Mouse (Mus musculus): ENCODE data around the gene Bmpr1b. TPM values are rescaled to one million over a fixed set of nuclear protein-coding genes. Genes with fewer than 3 reads are reported as not detected.
"Not testable (repeated sequence)": the region's sequence is repeated elsewhere in the genome, so short reads cannot be mapped to it uniquely, and the experiment has no call there.

Bmpr1b gene
- polyA plus RNA-seq (2015; fragmentation: Nextera tagmentation; extraction: Ambion mirVana) = 4.5 and 4.8 TPM in 2 replicates

DNA sequence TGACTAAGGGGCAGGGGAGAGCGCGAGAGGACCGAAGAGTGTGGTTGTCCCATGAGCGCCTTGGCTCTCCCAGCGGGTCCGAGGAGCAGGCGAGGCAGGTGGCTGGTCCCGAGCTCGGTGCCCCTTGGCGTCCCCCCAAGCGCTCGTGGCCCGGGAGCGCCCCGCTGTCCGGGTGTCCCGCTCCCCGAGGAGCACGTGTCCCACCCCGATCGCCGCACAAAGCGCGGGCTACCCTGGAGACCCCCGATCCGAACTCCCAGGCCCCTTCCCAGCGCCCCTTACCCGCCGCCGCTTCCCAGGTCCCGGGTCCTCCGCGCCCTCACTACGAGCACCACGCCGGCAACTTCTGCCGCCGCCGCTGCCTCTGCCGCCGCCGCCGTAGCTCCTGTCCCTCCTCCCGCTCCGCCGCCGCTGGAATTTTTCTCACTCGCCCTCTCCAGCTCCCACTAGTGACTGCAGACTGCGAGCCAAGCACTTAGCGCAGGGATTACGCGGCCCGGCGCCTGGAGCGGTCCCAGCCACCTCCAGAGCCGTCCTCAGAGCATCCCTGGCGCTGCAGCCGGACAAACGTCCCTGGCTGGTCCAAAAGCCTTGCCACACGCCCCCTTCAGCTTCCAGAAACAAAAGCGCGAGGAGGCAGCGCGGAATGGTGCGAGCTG, at the start of gene Bmpr1b:
Gene Bmpr1b (minus strand): TSS at position 563 of the 659 bp plus-strand sequence.
- Histone ChIP-seq H3K4me1 (ENCODE audit: control insufficient read depth, insufficient read depth, low read depth, low read length) (peaks cover 4% of the 10 kb centered on the region), H3K36me3 (ENCODE audit: control insufficient read depth, insufficient read depth, low read length) (no peaks in the 10 kb centered on the region), H3K27me3 (replicated peaks; ENCODE audit: control insufficient read depth, insufficient read depth, low read length) (peaks cover 4% of the 10 kb centered on the region), H3K27ac (ENCODE audit: low read depth, low read length) (peak within 1 kb of the TSS; percentile 39; the same call in 1 of the 2 replicates), H3K9me3 (ENCODE audit: control insufficient read depth, low read length) (no peaks in the 10 kb centered on the region), H3K4me3 (ENCODE audit: low read length) (peak within 1 kb of the TSS; percentile 77), H3K9ac (ENCODE audit: low read depth, low read length) (peak within 1 kb of the TSS; percentile 75), H3K4me2 (ENCODE audit: low read length) (peak within 1 kb of the TSS; percentile 99)
- WGBS = under 1% methylated on average over 51 of the region's 65 CpGs
- ATAC-seq = peak; percentile 96

DNA sequence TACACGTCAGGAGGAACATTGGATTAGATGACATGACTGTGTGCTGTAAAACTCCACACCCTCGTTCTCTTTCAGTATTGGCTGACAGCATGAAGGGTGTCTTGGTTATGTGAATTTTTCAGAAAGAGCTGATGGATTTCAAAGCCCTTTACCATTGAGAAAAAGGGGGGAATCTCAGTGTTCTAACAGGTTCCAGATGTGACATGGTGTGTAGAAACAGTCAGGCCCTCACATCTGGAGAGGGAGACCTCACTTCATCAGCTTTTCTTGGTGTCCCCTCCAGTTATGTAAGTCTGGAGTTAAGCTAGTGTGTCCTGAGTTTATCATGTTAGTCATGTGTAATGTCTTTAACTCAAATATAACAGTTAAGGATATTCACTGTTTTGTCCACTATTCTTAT, 43.6 kb upstream of the Bmpr1b start:
- no peaks in the 10 kb centered on the region for H3K9me3 ChIP-seq (ENCODE audit: control insufficient read depth, low read length)
- no peak overlapping the region for H3K9ac ChIP-seq (ENCODE audit: low read depth, low read length)
- H3K4me3 ChIP-seq (ENCODE audit: low read length) = no peak overlapping the region
- no peaks in the 10 kb centered on the region for H3K4me1 ChIP-seq (ENCODE audit: control insufficient read depth, insufficient read depth, low read depth, low read length)
- WGBS = 60% methylated on average over 2 of the region's 2 CpGs
- H3K27me3 ChIP-seq (replicated peaks; ENCODE audit: control insufficient read depth, insufficient read depth, low read length) = no peaks in the 10 kb centered on the region
- H3K36me3 ChIP-seq (ENCODE audit: control insufficient read depth, insufficient read depth, low read length) = no peaks in the 10 kb centered on the region
- H3K27ac ChIP-seq (ENCODE audit: low read depth, low read length) = no peak overlapping the region
- H3K4me2 ChIP-seq (ENCODE audit: low read length) = no peak overlapping the region
- ATAC-seq = no peak

DNA sequence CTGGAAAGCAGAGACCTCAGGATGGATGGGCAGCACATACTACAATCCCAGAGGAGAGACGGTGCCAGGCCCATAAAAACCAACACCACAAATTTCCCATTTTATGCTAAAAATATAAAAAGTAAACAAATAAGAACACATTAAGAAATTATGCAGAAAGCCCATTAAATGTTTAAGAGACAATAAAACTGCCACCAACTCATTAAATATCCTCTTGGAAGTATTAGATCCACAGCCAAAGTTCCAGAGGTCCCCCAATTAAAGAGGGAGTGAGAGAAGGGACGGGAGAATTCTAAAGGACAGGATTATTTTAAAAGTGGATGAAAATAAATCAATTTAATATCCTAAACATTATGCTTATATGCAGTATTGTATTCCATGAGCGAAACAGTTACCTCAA, 43.0 kb upstream of the Bmpr1b start:
- Histone ChIP-seq H3K9me3 (ENCODE audit: control insufficient read depth, low read length) (no peaks in the 10 kb centered on the region), H3K4me2 (ENCODE audit: low read length) (no peak overlapping the region), H3K4me1 (ENCODE audit: control insufficient read depth, insufficient read depth, low read depth, low read length) (no peaks in the 10 kb centered on the region), H3K36me3 (ENCODE audit: control insufficient read depth, insufficient read depth, low read length) (no peaks in the 10 kb centered on the region), H3K27me3 (replicated peaks; ENCODE audit: control insufficient read depth, insufficient read depth, low read length) (no peaks in the 10 kb centered on the region), H3K9ac (ENCODE audit: low read depth, low read length) (no peak overlapping the region), H3K4me3 (ENCODE audit: low read length) (no peak overlapping the region), H3K27ac (ENCODE audit: low read depth, low read length) (no peak overlapping the region)
- no peak for ATAC-seq
- WGBS = 83% methylated on average over 3 of the region's 3 CpGs

DNA sequence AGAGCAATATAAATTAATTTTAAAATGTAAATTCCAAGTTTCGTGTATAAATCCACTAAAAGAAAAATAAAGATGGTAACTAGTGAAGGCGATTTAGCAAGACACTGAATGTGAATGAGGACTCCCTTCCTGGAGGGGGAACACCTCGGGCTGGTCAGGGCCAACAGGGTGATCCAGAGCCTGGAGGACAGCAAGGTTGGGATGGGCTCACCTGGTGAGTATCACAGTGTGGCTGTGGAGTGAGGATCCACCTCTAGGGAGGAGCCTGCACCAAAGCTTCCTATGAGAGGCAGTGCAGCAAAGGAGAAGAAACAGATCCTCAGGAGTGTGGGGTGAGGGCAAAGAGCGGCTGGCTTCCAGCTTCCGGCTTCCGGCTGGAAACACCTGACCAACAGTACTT, 40.8 kb upstream of the Bmpr1b start:
- H3K4me1 ChIP-seq (ENCODE audit: control insufficient read depth, insufficient read depth, low read depth, low read length) = no peaks in the 10 kb centered on the region
- no peak overlapping the region for H3K4me3 ChIP-seq (ENCODE audit: low read length)
- H3K9me3 ChIP-seq (ENCODE audit: control insufficient read depth, low read length) = no peaks in the 10 kb centered on the region
- WGBS = 83% methylated on average over 6 of the region's 6 CpGs
- no peak overlapping the region for H3K27ac ChIP-seq (ENCODE audit: low read depth, low read length)
- no peaks in the 10 kb centered on the region for H3K36me3 ChIP-seq (ENCODE audit: control insufficient read depth, insufficient read depth, low read length)
- H3K9ac ChIP-seq (ENCODE audit: low read depth, low read length) = no peak overlapping the region
- H3K27me3 ChIP-seq (replicated peaks; ENCODE audit: control insufficient read depth, insufficient read depth, low read length) = no peaks in the 10 kb centered on the region
- H3K4me2 ChIP-seq (ENCODE audit: low read length) = no peak overlapping the region
- no peak for ATAC-seq

DNA sequence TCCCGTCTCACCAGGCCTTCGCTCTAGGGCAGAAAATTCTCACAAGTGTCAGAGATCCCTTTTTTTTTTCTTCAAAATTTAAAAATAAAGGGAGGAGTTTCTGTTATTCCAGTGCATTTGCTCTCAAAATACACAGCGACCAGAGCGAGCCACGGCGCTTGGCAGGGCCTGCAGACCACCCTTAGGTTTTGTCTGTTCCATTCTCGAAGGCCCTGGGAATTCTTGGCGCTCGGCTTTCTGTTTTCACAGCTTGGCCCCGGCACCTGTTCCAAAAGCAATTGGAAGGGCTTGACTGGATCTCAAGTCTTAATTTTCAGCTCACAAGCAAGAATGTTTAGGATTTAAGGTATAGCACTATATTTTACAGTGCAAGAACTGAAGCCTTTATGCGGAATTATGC, 39.8 kb upstream of the Bmpr1b start:
- no peak overlapping the region for H3K4me3 ChIP-seq (ENCODE audit: low read length)
- no peak overlapping the region for H3K4me2 ChIP-seq (ENCODE audit: low read length)
- no peak for ATAC-seq
- H3K36me3 ChIP-seq (ENCODE audit: control insufficient read depth, insufficient read depth, low read length) = no peaks in the 10 kb centered on the region
- no peaks in the 10 kb centered on the region for H3K9me3 ChIP-seq (ENCODE audit: control insufficient read depth, low read length)
- no peaks in the 10 kb centered on the region for H3K4me1 ChIP-seq (ENCODE audit: control insufficient read depth, insufficient read depth, low read depth, low read length)
- no peak overlapping the region for H3K9ac ChIP-seq (ENCODE audit: low read depth, low read length)
- H3K27ac ChIP-seq (ENCODE audit: low read depth, low read length) = no peak overlapping the region
- WGBS = 67% methylated on average over 11 of the region's 11 CpGs
- H3K27me3 ChIP-seq (replicated peaks; ENCODE audit: control insufficient read depth, insufficient read depth, low read length) = no peaks in the 10 kb centered on the region

DNA sequence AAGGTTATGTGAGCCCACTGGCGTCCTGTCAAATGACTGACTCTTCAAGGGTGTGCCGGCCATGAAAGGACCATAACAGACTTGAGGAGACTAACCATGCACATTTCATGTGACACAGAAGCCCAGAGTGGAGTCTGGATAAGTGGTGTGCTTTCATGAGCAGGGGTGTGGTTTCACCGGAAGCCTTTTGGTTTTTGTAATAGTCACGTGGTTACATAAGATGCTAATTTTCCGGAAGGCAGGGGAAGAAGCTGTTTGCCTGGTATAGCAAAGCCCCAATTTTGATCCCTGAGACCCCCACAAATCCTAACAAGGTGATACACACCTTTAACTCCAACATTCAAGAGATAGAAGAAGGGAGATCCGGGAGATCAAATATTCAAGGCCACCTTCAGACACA, 38.3 kb upstream of the Bmpr1b start:
- 91% methylated on average over 6 of the region's 6 CpGs for WGBS
- Histone ChIP-seq H3K36me3 (ENCODE audit: control insufficient read depth, insufficient read depth, low read length) (no peaks in the 10 kb centered on the region), H3K27me3 (replicated peaks; ENCODE audit: control insufficient read depth, insufficient read depth, low read length) (no peaks in the 10 kb centered on the region), H3K9ac (ENCODE audit: low read depth, low read length) (no peak overlapping the region), H3K4me2 (ENCODE audit: low read length) (no peak overlapping the region), H3K27ac (ENCODE audit: low read depth, low read length) (no peak overlapping the region), H3K4me3 (ENCODE audit: low read length) (no peak overlapping the region), H3K9me3 (ENCODE audit: control insufficient read depth, low read length) (no peaks in the 10 kb centered on the region), H3K4me1 (ENCODE audit: control insufficient read depth, insufficient read depth, low read depth, low read length) (no peaks in the 10 kb centered on the region)
- ATAC-seq = no peak

DNA sequence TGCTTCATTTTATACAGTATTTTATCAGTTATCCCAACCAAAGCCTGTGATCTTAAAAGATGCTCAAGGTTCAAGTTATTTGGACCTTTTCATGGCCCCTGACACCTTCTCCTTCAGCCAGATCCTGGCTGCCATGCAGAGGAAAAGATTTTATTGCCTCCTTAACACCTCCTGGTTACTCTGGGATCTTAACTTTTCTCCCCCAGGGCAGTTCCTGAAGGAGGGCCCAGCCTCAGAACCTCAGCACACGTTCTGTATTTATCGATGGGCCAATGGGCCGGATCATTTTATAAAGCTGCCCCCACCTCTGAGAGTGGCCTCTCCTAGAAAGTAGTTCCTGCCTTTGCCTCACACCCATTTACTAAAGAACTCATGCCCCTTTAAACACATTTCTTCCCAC, 37.1 kb upstream of the Bmpr1b start:
- Histone ChIP-seq H3K4me1 (ENCODE audit: control insufficient read depth, insufficient read depth, low read depth, low read length) (no peaks in the 10 kb centered on the region), H3K4me2 (ENCODE audit: low read length) (no peak overlapping the region), H3K27ac (ENCODE audit: low read depth, low read length) (no peak overlapping the region), H3K27me3 (replicated peaks; ENCODE audit: control insufficient read depth, insufficient read depth, low read length) (no peaks in the 10 kb centered on the region), H3K4me3 (ENCODE audit: low read length) (no peak overlapping the region), H3K9me3 (ENCODE audit: control insufficient read depth, low read length) (no peaks in the 10 kb centered on the region), H3K36me3 (ENCODE audit: control insufficient read depth, insufficient read depth, low read length) (no peaks in the 10 kb centered on the region), H3K9ac (ENCODE audit: low read depth, low read length) (no peak overlapping the region)
- ATAC-seq = no peak
- WGBS = 92% methylated on average over 3 of the region's 3 CpGs

DNA sequence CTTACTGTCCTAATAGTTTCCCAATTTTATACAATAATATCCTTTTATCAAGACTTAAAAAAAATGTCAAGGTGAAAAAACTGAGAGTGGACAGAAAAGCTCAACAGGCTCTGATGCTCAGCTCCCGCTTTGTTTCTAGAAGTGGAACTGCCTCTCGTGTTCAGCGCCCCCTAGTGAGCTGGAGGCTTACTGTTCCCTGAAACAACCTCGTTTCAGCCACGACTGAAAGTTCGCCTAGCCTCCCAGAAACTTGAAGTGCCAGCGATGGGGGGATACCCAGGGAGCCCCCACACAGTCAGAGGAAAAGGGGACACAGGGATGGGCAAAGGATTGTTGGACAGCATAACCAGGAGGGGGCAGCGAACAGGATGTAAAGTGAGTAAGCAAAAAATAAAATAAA, 26.9 kb upstream of the Bmpr1b start:
- Histone ChIP-seq H3K9ac (ENCODE audit: low read depth, low read length) (no peak overlapping the region), H3K36me3 (ENCODE audit: control insufficient read depth, insufficient read depth, low read length) (no peaks in the 10 kb centered on the region), H3K9me3 (ENCODE audit: control insufficient read depth, low read length) (no peaks in the 10 kb centered on the region), H3K27me3 (replicated peaks; ENCODE audit: control insufficient read depth, insufficient read depth, low read length) (no peaks in the 10 kb centered on the region), H3K4me2 (ENCODE audit: low read length) (no peak overlapping the region), H3K4me3 (ENCODE audit: low read length) (no peak overlapping the region), H3K4me1 (ENCODE audit: control insufficient read depth, insufficient read depth, low read depth, low read length) (no peaks in the 10 kb centered on the region), H3K27ac (ENCODE audit: low read depth, low read length) (no peak overlapping the region)
- ATAC-seq = no peak
- WGBS = 88% methylated on average over 8 of the region's 8 CpGs

DNA sequence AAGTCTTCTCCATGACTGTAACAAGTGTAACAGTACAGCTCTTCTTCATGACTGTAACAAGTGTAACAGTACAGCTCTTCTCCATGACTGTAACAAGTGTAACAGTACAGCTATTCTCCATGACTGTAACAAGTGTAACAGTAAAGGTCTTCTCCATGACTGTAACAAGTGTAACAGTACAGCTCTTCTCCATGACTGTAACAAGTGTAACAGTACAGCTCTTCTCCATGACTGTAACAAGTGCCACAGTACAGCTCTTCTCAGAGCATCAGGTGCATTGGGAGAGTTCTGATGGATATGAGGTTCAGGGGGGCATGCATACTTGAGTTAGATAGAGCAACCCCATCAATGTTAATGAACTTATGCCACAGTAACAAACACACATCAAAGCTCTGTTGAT, 22.4 kb upstream of the Bmpr1b start:
- ATAC-seq; H3K9me3 ChIP-seq (ENCODE audit: control insufficient read depth, low read length); H3K27me3 ChIP-seq (replicated peaks; ENCODE audit: control insufficient read depth, insufficient read depth, low read length); H3K9ac ChIP-seq (ENCODE audit: low read depth, low read length); H3K27ac ChIP-seq (ENCODE audit: low read depth, low read length); H3K36me3 ChIP-seq (ENCODE audit: control insufficient read depth, insufficient read depth, low read length); H3K4me1 ChIP-seq (ENCODE audit: control insufficient read depth, insufficient read depth, low read depth, low read length); H3K4me3 ChIP-seq (ENCODE audit: low read length); H3K4me2 ChIP-seq (ENCODE audit: low read length): not testable (repeated sequence)

DNA sequence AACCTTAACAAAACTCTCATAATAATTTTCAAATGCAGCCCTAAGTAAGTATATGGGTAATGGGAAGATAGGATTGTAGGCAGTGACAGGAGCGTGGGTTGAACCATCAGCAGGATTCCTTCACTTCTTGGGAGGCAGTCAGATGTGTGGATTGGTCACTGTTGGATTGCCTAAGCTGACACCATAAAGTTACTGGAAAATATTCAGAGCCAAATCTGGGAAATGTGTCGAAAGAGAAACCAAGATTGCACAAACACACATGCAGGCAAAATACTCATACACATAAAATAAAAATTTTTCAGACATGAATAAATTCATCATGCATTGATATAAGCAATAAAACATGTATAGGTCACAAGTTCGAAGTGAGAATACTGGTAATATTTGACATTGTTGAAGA, 17.3 kb upstream of the Bmpr1b start:
- H3K27me3 ChIP-seq (replicated peaks; ENCODE audit: control insufficient read depth, insufficient read depth, low read length) = no peaks in the 10 kb centered on the region
- 90% methylated on average over 3 of the region's 3 CpGs for WGBS
- H3K4me1 ChIP-seq (ENCODE audit: control insufficient read depth, insufficient read depth, low read depth, low read length) = no peaks in the 10 kb centered on the region
- H3K9me3 ChIP-seq (ENCODE audit: control insufficient read depth, low read length) = no peaks in the 10 kb centered on the region
- no peak overlapping the region for H3K9ac ChIP-seq (ENCODE audit: low read depth, low read length)
- H3K4me2 ChIP-seq (ENCODE audit: low read length) = no peak overlapping the region
- no peak for ATAC-seq
- no peaks in the 10 kb centered on the region for H3K36me3 ChIP-seq (ENCODE audit: control insufficient read depth, insufficient read depth, low read length)
- H3K4me3 ChIP-seq (ENCODE audit: low read length) = no peak overlapping the region
- H3K27ac ChIP-seq (ENCODE audit: low read depth, low read length) = no peak overlapping the region

All from hindbrain, embryonic 16.5 days (tissue).